ENCODE assay signal across 8 mouse cellular contexts in genomic region chr9:98244223-98244622, GRCm38 (mm10). TPM values are rescaled to one million over a fixed set of nuclear protein-coding genes. Genes with fewer than 3 reads are reported as not detected.
DNase-seq lines count a peak whose midpoint lies in the region; ATAC-seq and TF ChIP-seq lines count a peak whose summit lies in the region.

No protein-coding gene starts in this region.

- H3K9ac ChIP-seq in lung, embryonic 14.5 days: no peak overlapping the region

- WGBS in lung, embryonic 14.5 days: 43% methylated on average over 2 of the region's 2 CpGs

- TF ChIP-seq CTCF in lung, embryonic 14.5 days (IDR thresholded peaks at IDR 0.05; ENCODE audit: low read depth): peak; percentile 61

- H3K4me1 ChIP-seq in lung, embryonic 14.5 days (ENCODE audit: insufficient read depth): no peaks in the 10 kb centered on the region

- no peak overlapping the region for H3K4me3 ChIP-seq in lung, embryonic 14.5 days (ENCODE audit: low read depth, low read length)

- intact Hi-C loops in left cerebral cortex, postnatal 14 days (cut with DNase I): loop anchor here (10.0 kb wide), 1 partner anchor 209 kb away; the partner anchor contains the start of gene Clstn2

- H3K27ac ChIP-seq in lung, embryonic 14.5 days (ENCODE audit: low read depth): no peak overlapping the region

- H3K27me3 ChIP-seq in lung, embryonic 14.5 days (ENCODE audit: insufficient read depth, low read length): no peaks in the 10 kb centered on the region

- H3K36me3 ChIP-seq in lung, embryonic 14.5 days (ENCODE audit: insufficient read depth): no peaks in the 10 kb centered on the region

- no peaks in the 10 kb centered on the region for H3K9me3 ChIP-seq in lung, embryonic 14.5 days (ENCODE audit: low read depth, low read length)

- no peak for ATAC-seq in lung, embryonic 14.5 days (ENCODE audit: insufficient read depth)

- peak; percentile 50 for DNase-seq in lung, embryonic 14.5 days
- no peak for DNase-seq in lung, adult 18-20 months
- peak; percentile 84 to 93 for DNase-seq in cerebellum, adult 18-20 months
- DNase-seq in frontal cortex, postnatal 14 days (ENCODE audit: low spot score in 2 of 2): peak; percentile 31 to 54
- peak; percentile 64 to 72 for DNase-seq in left cerebral cortex, postnatal 14 days (ENCODE audit: low spot score in 2 of 2)
- DNase-seq in ovary, postnatal 36 days (ENCODE audit: low spot score): peak; percentile 55
- no peak for DNase-seq in urinary bladder, adult 2 months (ENCODE audit: low spot score)
- no peak for DNase-seq in spleen, postnatal 10 days (ENCODE audit: low spot score in 2 of 2)

- H3K4me2 ChIP-seq in lung, embryonic 14.5 days: no peak overlapping the region

RNA-seq across cellular contexts. Expression of gene Nmnat3, which starts 43.0 kb away (rescaled TPM):
- polyA plus RNA-seq in lung, embryonic 14.5 days (2014; fragmentation: Nextera tagmentation; extraction: Ambion mirVana): 5.2 and 5.3 TPM in 2 replicates
- 1 to 10 TPM in 1 of 2 experiments, under 1 TPM in 1; 0.48 to 1.0 TPM for total RNA-seq in left cerebral cortex, postnatal 14 days (2021)
- 8.6 and 8.7 TPM in 2 replicates for polyA plus RNA-seq in urinary bladder, adult 2 months (2012; rRNA removed)

Comparison
In these comparisons a context has a peak if more than half of its experiments do, and no peak if none do; other contexts are left out.
1. DNase-seq: peak in lung, embryonic 14.5 days (single experiment), cerebellum, adult 18-20 months (2 of 2), frontal cortex, postnatal 14 days (2 of 2), left cerebral cortex, postnatal 14 days (2 of 2) and ovary, postnatal 36 days (single experiment); none in lung, adult 18-20 months (0 of 2), urinary bladder, adult 2 months (single experiment) and spleen, postnatal 10 days (0 of 2).